Mouse (Mus musculus) stomach, embryonic 14.5 days (tissue): ENCODE measurements at regions not wholly inside any gene's neighbourhood (a gene's known extent, or its start where the extent isn't known, plus 50 kb on each side); places are given as distances from the start of the nearest gene placed in this dataset.
"Not testable (repeated sequence)": the region's sequence is repeated elsewhere in the genome, so short reads cannot be mapped to it uniquely, and the experiment has no call there.

Experiments used
- ATAC-seq: fragments of 200-750 bp; cut with Nextera tagmentation; 2 replicates; pipeline ENCODE4 v1.8.0; 2017; ENCODE audit warnings: low read depth, moderate TSS enrichment; ENCODE audit not compliant: insufficient number of reproducible peaks, insufficient read depth, low FRiP score
- H3K27ac ChIP-seq: fragments of 300-500 bp; sonication (generic); 2 replicates; pipeline ENCODE4 v1.5.1; 2014; ENCODE audit warnings: mild to moderate bottlenecking, low read length, moderate library complexity, mixed read lengths
- H3K27me3 ChIP-seq: fragments of 300-500 bp; sonication (generic); 2 replicates; pipeline ENCODE4 v1.6.1; 2014; ENCODE audit warnings: low read length, control low read depth, mixed read lengths; ENCODE audit not compliant: control insufficient read depth, insufficient read depth
- H3K36me3 ChIP-seq: fragments of 300-500 bp; sonication (generic); 2 replicates; pipeline ENCODE4 v1.6.1; 2014; ENCODE audit warnings: mild to moderate bottlenecking, control low read depth, low read length, moderate library complexity, mixed read lengths; ENCODE audit not compliant: control insufficient read depth, insufficient read depth
- H3K4me1 ChIP-seq: fragments of 300-500 bp; sonication (generic); 2 replicates; pipeline ENCODE4 v1.6.1; 2014; ENCODE audit warnings: low read length, control low read depth, mixed read lengths; ENCODE audit not compliant: control insufficient read depth, insufficient read depth
- H3K4me2 ChIP-seq: fragments of 300-500 bp; sonication (generic); replicated peaks from 2 replicates; pipeline ENCODE4 v1.6.1; 2014; ENCODE audit warnings: low read depth, low read length, control low read depth
- H3K4me3 ChIP-seq: fragments of 300-500 bp; sonication (generic); 2 replicates; pipeline ENCODE4 v1.5.1; 2014; ENCODE audit warnings: low read depth, low read length, control low read depth
- H3K9ac ChIP-seq: fragments of 300-500 bp; sonication (generic); replicated peaks from 2 replicates; pipeline ENCODE4 v1.6.1; 2014; ENCODE audit warnings: low read depth, mild to moderate bottlenecking, control low read depth, low read length, moderate library complexity, mixed read lengths
- H3K9me3 ChIP-seq: fragments of 300-500 bp; sonication (generic); 2 replicates; pipeline ENCODE4 v1.6.1; 2016; ENCODE audit warnings: low read depth, low read length, control low read depth; ENCODE audit not compliant: control insufficient read depth
- WGBS: fragments of 180-500 bp; shearing (Covaris S2); extraction: QIAGEN DNeasy Blood & Tissue Kit; methylation state at CpG from one replicate; pipeline ENCODE4 v1.1.7; 2014; 5-methylcytosine and 5-hydroxymethylcytosine counted together

DNA sequence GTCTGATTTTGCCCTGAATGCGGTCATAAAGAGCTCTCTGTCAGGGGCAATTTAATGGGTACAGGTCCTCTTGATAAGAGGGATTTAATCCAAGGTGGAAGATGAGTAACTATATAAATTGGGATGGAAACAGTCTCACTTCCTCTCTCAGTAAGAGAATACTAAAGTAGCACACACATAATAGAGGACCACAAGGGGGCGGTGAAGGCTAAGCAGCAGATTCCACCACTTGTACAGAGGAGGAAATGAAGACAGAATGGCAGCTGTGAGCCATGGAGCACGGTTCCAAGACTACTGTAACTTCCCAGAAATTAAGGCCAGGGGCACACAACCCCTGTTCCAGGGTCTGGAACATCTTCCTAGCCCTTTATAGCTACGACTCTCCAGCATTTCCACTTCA lies 262.6 kb upstream of the Ywhaq start:
- WGBS, result 38% methylated on average over 4 of the region's 4 CpGs
- H3K36me3 ChIP-seq, H3K4me2 ChIP-seq, H3K4me1 ChIP-seq, ATAC-seq, H3K4me3 ChIP-seq, H3K27me3 ChIP-seq, H3K27ac ChIP-seq, H3K9me3 ChIP-seq, H3K9ac ChIP-seq: not testable (repeated sequence)

DNA sequence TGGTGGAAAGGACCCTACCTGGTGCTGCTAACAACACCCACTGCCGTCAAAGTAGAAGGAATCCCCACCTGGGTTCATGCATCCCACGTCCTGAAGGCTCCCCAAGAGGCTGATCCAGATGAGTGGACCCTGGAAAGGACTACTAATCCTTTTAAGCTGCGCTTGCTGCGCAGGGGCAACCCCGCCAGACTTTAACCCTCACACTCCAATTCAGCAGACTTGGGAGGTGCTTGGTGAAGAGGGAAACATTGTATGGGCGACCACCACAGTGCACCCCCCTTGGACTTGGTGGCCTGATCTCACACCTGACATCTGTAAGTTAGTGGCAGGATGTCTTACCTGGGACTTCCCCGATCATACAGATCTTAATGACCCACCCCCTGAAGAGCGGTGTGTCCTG lies 231.9 kb upstream of the Ywhaq start:
- not testable (repeated sequence) for H3K9ac ChIP-seq, H3K27ac ChIP-seq, H3K36me3 ChIP-seq, ATAC-seq, H3K4me2 ChIP-seq, H3K9me3 ChIP-seq, H3K27me3 ChIP-seq, H3K4me1 ChIP-seq, H3K4me3 ChIP-seq
- WGBS, result 86% methylated on average over 8 of the region's 8 CpGs

DNA sequence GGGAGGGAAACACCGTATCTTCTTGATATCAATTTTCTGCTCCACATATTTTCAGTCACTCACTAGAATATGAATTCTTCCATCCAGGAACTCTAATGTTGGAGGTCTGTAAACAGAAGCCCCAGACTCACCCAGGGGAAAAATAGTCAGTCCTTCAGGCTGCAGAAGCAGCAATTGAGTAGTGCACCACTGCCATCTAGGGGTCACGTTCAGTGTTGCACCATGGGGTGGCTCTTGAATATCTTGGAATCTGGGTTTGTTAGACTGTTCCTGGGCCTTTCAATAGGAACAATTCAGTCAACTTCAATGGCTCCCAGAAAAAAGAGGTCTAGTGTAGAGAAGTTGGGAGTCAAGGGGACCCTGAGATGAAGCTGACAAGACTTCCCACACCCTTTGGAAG lies 196.3 kb upstream of the Ywhaq start:
- H3K27me3 ChIP-seq, H3K4me3 ChIP-seq, H3K9me3 ChIP-seq, ATAC-seq, H3K27ac ChIP-seq, H3K36me3 ChIP-seq, H3K9ac ChIP-seq, H3K4me2 ChIP-seq, H3K4me1 ChIP-seq: not testable (repeated sequence)
- WGBS, result 11% methylated on average over 2 of the region's 2 CpGs

DNA sequence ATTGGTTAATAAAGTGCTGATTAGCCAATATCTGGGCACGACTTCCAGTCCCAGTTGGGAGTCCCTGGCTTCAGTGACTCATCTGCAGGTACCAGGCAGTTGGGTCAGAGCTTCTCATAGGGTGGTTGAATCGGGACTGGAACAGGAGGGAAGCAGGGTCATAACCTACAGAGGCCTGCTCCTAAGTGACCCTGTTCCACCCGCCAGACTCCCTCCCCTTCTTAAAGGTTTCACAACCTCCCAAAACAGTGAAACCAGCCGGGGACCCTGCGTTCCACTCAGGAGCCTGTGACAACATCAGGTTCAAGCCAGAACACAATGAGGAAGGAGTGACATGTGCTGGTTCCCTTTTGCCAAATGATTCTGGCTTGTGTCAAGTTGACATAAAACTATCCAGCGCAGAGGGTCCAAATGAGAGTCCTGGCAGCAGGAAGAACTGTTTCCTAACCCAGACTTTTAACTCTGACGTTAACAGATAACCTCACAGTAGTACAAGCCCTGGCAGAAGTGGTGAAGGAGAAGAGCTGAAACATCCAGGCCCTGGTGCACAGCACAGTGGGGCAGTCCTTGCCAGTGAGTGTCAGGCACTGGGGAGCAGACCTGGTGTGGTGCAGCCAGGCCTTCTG lies 151.1 kb upstream of the Ywhaq start:
- Histone ChIP-seq H3K9ac (no peak overlapping the region), H3K9me3 (no peaks in the 10 kb centered on the region), H3K4me1 (no peaks in the 10 kb centered on the region), H3K36me3 (no peaks in the 10 kb centered on the region), H3K4me2 (no peak overlapping the region), H3K4me3 (no peak overlapping the region), H3K27me3 (no peaks in the 10 kb centered on the region), H3K27ac (no peak overlapping the region)
- no peak for ATAC-seq
- 73% methylated on average over 7 of the region's 7 CpGs for WGBS

DNA sequence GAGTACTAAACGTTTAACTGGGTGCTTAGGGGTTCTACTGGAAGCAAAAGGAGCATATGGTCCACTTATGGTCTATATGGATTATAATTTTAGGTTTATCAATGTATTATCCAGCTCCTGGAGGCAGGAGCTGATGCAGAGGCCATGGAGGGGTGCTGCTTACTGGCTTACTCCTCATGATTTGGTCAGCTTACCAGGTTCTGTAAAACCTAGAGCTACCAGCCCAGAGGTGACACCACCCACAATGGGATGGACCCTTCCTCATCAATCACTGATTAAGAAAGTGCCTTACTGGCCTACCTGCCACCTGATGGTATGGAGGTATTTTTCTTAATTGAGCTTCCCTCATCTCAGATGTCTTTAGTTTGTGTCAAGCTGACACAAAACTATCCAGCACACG lies 126.5 kb upstream of the Ywhaq start:
- H3K4me3 ChIP-seq, ATAC-seq, H3K4me2 ChIP-seq, H3K9me3 ChIP-seq, H3K4me1 ChIP-seq, H3K36me3 ChIP-seq, H3K27ac ChIP-seq, H3K9ac ChIP-seq, H3K27me3 ChIP-seq: not testable (repeated sequence)
- WGBS, result 38% methylated on average over 2 of the region's 2 CpGs

DNA sequence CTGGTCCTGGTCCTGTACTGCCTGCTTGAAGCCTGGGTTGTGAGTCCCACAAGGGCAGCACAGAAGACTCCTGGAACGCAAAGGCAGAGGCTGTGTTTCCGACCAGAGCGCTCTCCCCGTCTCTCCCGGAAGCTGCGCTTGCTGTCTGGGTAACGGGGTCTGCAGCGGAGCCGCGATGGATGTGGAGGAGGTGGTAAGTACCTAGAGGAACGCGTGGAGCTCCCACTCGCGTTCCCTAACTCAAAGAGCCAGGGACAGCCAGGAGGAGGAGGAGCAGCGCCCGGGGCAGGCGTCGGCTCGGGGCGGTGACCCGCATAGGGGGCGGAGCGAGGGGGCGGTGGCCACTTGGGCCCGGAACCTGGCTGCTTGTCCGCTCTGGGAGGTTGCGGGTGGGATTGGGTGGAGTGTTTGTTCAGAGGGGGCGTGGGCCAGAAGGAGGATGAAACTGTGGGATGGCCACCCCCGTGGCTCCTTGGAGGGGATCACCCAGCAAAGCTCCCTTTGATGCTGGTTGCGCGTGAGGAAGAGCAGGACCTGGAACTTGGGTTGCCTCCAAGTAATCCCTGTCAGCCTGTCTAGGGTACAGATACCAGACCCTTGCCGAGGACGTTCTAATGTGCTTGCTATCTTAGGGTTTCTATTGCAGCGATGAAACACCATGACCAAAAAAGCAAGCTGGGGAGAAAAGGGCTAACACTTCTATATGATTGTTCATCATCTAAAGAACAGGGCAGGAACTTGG lies 125.9 kb upstream of the Ywhaq start:
- H3K9ac ChIP-seq, result peak overlapping the region; percentile 47; the same call in 1 of the 2 replicates
- H3K4me1 ChIP-seq, H3K27ac ChIP-seq, H3K27me3 ChIP-seq, H3K36me3 ChIP-seq, H3K9me3 ChIP-seq: not testable (repeated sequence)
- 1% methylated on average over 32 of the region's 34 CpGs for WGBS
- peak overlapping the region; percentile 48 for H3K4me2 ChIP-seq
- peak; percentile 88; the same call in 1 of the 2 replicates for ATAC-seq
- H3K4me3 ChIP-seq, result peak overlapping the region; percentile 43

DNA sequence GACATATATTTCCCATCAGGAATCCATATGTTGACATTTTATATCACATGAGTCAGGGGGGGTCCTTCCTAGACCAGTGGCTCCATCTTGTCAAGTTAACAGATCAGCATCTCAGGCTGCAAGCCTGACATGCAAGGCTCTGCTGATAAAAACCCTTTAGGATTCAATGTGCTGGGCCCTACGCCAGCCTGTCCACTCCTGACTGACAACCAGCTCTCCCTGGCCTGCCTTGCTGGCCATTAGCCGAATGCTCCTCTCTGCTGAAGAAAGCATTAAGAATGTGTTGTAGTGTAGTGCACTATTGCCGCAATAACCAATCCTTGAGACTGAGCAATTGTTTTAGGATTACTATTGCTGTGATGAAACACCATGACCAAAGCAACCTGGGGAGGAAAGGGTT lies 114.3 kb upstream of the Ywhaq start:
- Histone ChIP-seq H3K27me3 (no peaks in the 10 kb centered on the region), H3K4me2 (no peak overlapping the region), H3K4me3 (no peak overlapping the region), H3K9ac (no peak overlapping the region), H3K9me3 (no peaks in the 10 kb centered on the region), H3K27ac (no peak overlapping the region), H3K36me3 (no peaks in the 10 kb centered on the region), H3K4me1 (no peaks in the 10 kb centered on the region)
- no peak for ATAC-seq
- WGBS, result 91% methylated on average over 3 of the region's 3 CpGs

DNA sequence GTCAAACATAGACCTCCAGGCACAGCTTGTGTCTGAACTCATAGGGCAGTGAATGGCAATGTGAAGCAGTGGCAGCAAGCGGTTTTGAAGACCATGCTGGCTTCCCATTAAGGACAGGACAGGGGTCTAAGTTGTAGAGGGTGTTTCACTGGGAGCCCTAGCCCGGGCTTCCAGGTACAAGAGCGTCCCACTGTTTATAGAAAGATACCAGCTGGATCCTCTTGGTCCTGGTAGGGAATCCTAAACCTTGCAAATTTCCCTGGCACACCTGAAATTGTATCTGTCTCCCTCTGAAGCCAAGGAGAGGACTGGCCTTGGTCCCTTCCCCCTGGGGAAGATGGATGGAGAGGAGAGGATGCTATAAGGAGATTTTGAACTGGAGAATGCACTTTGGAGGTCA lies 111.9 kb upstream of the Ywhaq start:
- not testable (repeated sequence) for H3K36me3 ChIP-seq, H3K27me3 ChIP-seq, H3K4me3 ChIP-seq, ATAC-seq, H3K4me2 ChIP-seq, H3K9me3 ChIP-seq, H3K27ac ChIP-seq, H3K9ac ChIP-seq, H3K4me1 ChIP-seq
- WGBS, result 81% methylated on average over 3 of the region's 3 CpGs

DNA sequence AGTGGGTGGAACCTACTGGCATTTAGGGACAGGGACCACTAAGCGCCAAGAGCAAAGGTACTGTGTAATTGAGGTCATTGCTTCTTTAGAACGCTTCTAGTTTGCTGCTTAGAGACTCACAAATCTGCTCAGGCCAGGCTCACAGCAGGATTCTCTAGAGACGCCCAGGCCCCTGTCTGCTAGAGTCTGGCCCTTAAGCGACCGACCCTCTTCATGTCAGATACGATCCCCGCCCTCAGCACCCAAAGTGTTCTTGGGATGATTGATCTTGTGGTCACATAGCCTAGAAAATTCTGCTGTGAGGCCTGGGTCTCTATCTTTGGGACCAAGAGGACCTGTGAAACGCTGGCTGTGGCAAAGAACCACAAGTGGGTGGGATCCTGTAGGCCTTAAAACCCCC lies 109.9 kb upstream of the Ywhaq start:
- not testable (repeated sequence) for H3K4me1 ChIP-seq, H3K27ac ChIP-seq, H3K27me3 ChIP-seq, ATAC-seq, H3K4me2 ChIP-seq, H3K4me3 ChIP-seq, H3K36me3 ChIP-seq, H3K9ac ChIP-seq, H3K9me3 ChIP-seq
- 75% methylated on average over 8 of the region's 8 CpGs for WGBS
